Mouse (Mus musculus) effector memory CD4-positive, alpha-beta T cell, adult 7 months (primary cell): ENCODE measurements around the gene Tnfrsf1a. TPM values are rescaled to one million over a fixed set of nuclear protein-coding genes. Genes with fewer than 3 reads are reported as not detected.

Experiments
- polyA plus RNA-seq: library from polyadenylated mRNA; unstranded; fragments of 100-300 nt; shearing (Covaris generic); gene quantifications from one replicate; pipeline ENCODE4 v1.2.1, GENCODE M21; 2017

Gene Tnfrsf1a
- polyA plus RNA-seq = 29.2 TPM

DNA sequence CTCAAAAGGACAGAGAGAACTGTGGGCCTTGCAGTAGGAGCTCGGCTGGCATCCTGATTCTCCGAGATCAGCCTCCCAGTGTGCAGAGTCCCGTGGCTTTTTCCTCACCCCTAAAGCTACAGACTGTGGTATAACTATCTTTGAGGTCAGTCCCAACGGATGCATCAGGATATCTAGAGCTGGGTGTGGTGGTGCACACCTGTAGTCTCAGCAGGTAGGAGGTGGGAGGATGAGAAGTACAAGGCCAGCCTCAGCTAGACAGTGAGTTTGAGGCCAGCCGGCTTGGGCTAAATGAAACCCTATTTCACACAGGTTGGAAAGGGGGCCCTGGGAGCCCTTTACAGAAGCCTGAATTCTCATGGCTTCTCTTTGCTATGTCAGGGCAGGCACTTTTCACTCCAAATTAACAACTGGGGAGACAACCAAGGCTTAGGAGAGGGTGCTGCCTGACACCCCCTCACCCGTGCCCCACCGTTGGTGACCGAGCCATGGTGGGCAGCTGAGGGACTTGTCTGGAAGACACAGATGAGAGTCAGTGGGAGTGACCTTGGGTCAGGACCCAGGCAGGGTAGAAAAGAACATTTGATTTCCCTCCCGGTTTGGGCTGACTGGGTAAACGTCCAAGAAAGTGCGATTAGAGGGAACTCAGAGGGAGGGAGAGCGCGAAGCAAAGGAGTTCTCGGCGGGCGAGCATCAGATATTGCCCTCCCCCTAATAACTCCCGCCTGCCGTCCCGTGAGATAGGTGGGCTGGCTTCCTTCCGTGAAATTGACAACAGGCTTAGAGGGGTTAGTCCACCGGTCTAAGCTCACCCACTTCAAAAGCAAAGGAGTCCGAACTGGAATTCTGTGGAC is at the start of gene Tnfrsf1a:
TSS of gene Tnfrsf1a (plus strand) at position 642 of the 854 bp plus-strand sequence.

DNA sequence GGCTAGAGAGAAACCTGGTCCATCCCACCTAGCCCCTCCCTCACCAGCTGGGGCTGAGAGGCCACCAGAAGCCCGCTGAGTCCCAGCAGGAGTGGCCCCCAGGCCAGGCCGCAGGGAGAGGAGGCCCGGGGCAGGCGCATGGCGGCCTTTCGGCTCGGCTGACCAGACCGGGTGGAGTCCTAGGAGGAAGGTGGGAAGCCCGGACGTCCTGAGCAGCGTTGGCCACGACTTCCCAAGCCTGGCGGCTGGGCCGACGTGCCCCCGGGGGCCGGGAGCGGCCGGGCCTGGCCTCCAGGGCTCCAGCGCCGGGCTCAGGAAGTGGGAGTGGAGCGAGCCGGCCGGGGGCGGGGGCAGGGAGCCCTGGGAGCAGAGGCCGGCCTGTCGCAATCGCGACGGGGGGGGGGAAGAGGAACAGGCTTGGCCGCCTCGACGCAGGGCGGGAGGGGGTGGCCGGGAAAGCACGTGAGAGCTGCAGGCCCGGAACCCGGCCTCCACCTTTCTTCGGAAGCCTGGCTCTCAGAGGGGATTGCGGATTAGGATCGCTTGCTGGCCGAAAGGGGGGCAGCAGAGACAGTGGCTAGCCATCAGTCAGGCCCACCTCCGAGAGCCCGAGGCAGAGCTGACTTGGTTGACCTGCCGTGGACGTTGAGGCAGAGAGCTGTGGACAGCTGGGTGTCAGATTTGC is 35.5 kb upstream of the Tnfrsf1a start, which contains the start of gene Ltbr:
TSS of gene Ltbr (minus strand) at position 340 of the 685 bp plus-strand sequence.

DNA sequence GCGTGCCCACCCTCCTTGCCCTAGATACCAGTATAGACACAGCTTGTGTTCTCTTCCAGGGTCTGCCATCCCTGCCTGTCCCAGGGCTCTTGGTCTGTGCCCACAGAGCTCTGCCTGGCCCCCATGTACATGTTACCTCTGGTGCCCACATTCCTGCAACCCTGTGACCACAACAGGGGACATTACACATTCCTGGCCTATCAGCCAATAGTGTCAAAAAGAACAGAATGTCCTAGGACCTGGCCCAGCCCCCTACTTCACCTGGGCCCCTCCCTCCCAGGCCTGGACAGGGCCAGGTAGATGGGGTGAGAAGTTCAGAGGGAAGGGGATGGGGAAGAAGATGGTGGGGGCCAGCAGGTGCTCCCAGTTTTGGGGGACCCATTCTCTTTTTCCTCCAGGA is 28.8 kb upstream of the Tnfrsf1a start, which contains the start of gene Scnn1a:
TSS of gene Scnn1a (plus strand) at position 337 of the 400 bp plus-strand sequence.

DNA sequence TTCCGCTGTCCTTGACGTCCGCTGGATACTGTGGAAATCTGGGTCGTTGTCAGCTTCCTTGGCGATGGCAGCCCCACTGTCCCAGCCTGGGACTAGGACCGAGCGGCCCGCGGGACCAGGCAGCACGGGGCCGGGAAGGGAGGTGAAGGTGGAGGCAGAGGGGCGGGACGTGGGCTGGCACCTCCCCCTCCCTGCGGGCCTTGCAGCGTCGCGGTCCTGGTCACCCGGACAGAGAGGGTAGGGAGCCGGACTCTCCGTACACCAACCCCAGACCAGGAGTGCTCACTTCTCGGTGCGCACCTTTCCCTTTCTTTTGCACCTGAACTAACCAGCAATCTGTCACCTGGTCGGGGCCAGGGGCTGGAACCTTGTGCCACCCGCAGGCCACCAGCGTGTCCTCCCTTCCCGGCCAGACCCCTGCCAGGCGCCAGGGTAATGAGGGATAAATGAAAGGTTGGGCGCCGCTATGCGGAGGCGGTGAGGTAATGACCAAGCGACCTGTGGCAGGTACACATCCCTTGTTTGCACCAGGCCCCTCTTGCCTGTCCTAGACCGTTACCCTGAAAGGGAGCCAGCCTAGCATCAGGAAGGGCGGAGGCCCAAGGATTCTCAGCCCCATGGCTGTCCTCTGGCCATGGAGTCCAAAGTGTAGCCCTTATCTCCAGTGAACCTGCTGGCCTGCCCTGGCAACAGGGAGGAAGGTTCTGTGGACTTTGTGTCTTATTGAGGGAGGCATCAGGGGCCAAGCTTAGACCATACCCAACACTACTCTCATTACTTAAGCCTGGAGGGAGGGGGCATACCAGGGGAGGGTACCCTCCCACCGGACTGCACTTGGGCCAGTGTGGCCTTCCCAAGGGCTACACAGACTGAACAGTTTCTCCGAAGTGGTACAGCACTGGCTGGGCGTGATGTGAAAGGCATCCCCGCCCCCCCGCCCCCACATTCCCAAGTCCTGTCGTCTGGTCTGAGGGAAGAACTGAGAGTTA is 31.5 kb downstream of the Tnfrsf1a start, which contains the start of gene Plekhg6:
TSS of gene Plekhg6 (minus strand) at position 422 of the 989 bp plus-strand sequence.

Other genes starting within 250 kb of the Tnfrsf1a start
- gene Nop2, start 217.5 kb upstream of the Tnfrsf1a start, polyA plus RNA-seq = 36.2 TPM
- 16.8 TPM for gene Iffo1, start 204.1 kb upstream of the Tnfrsf1a start, polyA plus RNA-seq
- gene Gapdh, start 182.9 kb upstream of the Tnfrsf1a start, polyA plus RNA-seq = 339 TPM
- 16.2 TPM for gene Ncapd2, start 157.7 kb upstream of the Tnfrsf1a start, polyA plus RNA-seq
- gene Mrpl51, start 157.6 kb upstream of the Tnfrsf1a start, polyA plus RNA-seq = 63.7 TPM
- gene Vamp1, start 133.8 kb upstream of the Tnfrsf1a start, polyA plus RNA-seq = 16.1 TPM
- gene Tapbpl, start 117.5 kb upstream of the Tnfrsf1a start, polyA plus RNA-seq = 104 TPM
- 270 TPM for gene Cd27, start 112.4 kb upstream of the Tnfrsf1a start, polyA plus RNA-seq
- gene Tuba3a, start 63.3 kb upstream of the Tnfrsf1a start, polyA plus RNA-seq = 0.90 TPM
- gene Ltbr, start 35.5 kb upstream of the Tnfrsf1a start, polyA plus RNA-seq = not detected
- 0.18 TPM for gene Scnn1a, start 28.7 kb upstream of the Tnfrsf1a start, polyA plus RNA-seq
- gene Plekhg6, start 31.4 kb downstream of the Tnfrsf1a start, polyA plus RNA-seq = not detected
- gene Cd9, start 145.4 kb downstream of the Tnfrsf1a start, polyA plus RNA-seq = 192 TPM
- 0.85 TPM for gene Vwf, start 197.4 kb downstream of the Tnfrsf1a start, polyA plus RNA-seq